In the genomic region with DNA sequence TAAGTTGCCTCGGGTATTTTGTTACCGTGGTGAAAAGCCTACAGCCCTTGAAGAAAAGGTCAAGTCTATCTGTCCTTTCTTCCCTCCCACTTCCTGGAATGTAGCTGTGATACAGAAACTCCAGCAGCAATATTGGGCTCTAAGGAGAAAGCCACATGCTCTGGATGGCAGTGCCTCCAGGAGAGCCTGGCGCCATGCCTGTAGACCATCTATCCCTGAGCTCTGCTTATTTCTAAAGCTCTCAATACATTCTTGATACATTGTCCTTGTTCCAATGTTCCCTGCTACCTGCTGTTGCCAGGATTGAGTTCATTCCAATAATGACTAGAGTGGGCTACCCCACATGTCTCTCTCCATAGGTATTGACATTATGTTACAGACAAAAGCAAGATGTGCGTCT, we compare ENCODE assay signal across 26 mouse cellular contexts. TPM values are rescaled to one million over a fixed set of nuclear protein-coding genes. Genes with fewer than 3 reads are reported as not detected.
"Had no signal": no experiment of that assay in that cellular context is flagged by ENCODE, and none has a peak within 500 bp of the region (broad histone marks: within the 10 kb centered on the region; RNA-seq: fewer than 3 reads in every experiment).

No protein-coding gene starts in this region.

- H3K36me3 ChIP-seq: heart, embryonic 13.5 days; heart, embryonic 15.5 days; intestine, embryonic 15.5 days; limb, embryonic 10.5 days; limb, embryonic 12.5 days; liver, embryonic 13.5 days; liver, embryonic 15.5 days had no signal

- H3K27ac ChIP-seq: gastrocnemius, adult 2 months; heart, adult 2 months; heart, embryonic 13.5 days; heart, embryonic 15.5 days; intestine, embryonic 15.5 days; limb, embryonic 10.5 days; limb, embryonic 12.5 days; liver, embryonic 13.5 days; liver, embryonic 15.5 days had no signal

- H3K4me1 ChIP-seq: heart, embryonic 15.5 days; liver, embryonic 13.5 days; liver, embryonic 15.5 days had no signal

- DNase-seq: gastrocnemius, adult 2 months; gastrocnemius, postnatal 14 days; gastrocnemius, postnatal 36 days; heart, adult 2 months; heart, postnatal 14 days; heart, postnatal 36 days; kidney, adult 18-20 months; kidney, adult 8-10 months; kidney, postnatal 10 days; kidney, postnatal 25 days; kidney, postnatal 4 days; liver; liver, embryonic 13.5 days; liver, postnatal 0 days had no signal

- H3K4me3 ChIP-seq: gastrocnemius, adult 2 months; heart, adult 2 months; heart, embryonic 13.5 days; heart, embryonic 15.5 days; intestine, embryonic 15.5 days; layer of hippocampus, adult 2 months; limb, embryonic 10.5 days; limb, embryonic 12.5 days; liver, embryonic 13.5 days; liver, embryonic 15.5 days had no signal

- H3K4me2 ChIP-seq: heart, embryonic 11.5 days; heart, embryonic 13.5 days; heart, embryonic 15.5 days; intestine, embryonic 15.5 days; limb, embryonic 12.5 days; liver, embryonic 11.5 days; liver, embryonic 13.5 days; liver, embryonic 15.5 days had no signal

- ATAC-seq: inflammation-experienced regulatory T-cells, adult 6 months; intestine, embryonic 15.5 days; intestine, postnatal 0 days; liver, postnatal 0 days had no signal

- H3K9ac ChIP-seq: heart, embryonic 13.5 days; heart, embryonic 15.5 days; intestine, embryonic 15.5 days; limb, embryonic 12.5 days; liver, embryonic 13.5 days; liver, embryonic 15.5 days; liver, postnatal 0 days had no signal

- H3K9me3 ChIP-seq: heart, embryonic 15.5 days; intestine, embryonic 15.5 days; limb, embryonic 10.5 days; liver, embryonic 13.5 days; liver, embryonic 15.5 days had no signal

RNA-seq across cellular contexts. Expression of gene Wscd2, which starts 33.4 kb away (rescaled TPM):
- total RNA-seq: hematopoietic stem cell, adult 5-6 weeks had no signal
- polyA plus RNA-seq: liver, postnatal 0 days had no signal
